Mouse (Mus musculus): ENCODE results near the gene Slc24a5. TPM values are rescaled to one million over a fixed set of nuclear protein-coding genes. Genes with fewer than 3 reads are reported as not detected.
A peak's percentile ranks its signal among the peaks of the same experiment; 100 is the strongest.

Slc24a5 gene
- total RNA-seq, 2 experiments from 2014 or later = not detected

DNA sequence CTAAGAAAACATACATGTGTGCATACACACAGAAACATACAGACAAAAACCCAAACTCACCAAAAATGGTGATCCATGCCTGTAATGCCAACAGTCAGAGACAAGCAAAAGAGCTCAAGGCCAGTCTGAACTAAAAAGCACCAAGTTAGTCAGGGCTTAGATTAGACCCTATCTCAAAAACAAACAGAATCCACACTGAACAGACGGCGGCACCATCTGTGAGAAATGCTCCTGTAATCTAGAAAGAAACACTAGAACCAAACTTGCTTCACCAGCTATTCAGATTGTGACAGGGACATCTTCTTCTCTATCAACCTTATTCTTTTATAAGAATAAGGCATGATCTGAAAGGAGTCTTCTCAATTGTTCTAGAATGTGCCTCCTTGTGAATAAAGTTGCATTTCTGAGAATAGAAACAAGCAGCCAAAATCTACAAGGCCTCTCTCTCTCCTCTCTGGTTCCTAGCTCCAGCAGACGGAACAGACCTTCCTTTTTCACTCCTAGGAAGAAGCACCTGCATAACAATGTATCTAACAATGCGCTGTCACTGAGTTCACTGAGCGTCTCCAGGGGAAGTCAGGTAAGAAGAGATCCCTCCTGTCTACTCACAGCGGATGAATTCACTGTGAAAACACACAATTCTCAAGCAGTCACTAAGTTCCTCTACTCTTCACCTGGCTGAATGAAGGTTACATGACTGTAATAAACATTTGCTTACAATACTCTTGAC lies 51.6 kb downstream of the Slc24a5 start:
- ATAC-seq (ENCODE audit: poor library complexity, severe bottlenecking) = no peak

DNA sequence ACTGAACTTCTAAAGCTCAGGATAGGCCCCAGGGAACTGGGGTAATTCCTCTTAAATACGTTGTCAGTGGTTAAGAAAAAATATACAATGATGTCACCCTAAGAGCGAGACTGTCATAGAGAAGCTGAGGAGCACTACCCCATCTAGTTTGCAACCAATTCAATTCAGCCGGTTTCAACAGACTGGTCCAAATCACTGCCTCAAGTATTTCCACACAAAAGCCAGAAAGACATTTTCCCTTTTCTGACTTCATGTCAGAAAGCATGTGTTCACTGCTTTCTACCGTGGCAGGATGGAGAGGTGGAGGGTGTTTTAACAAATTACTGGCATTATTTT lies 54.3 kb downstream of the Slc24a5 start:
- peak; percentile 31; the same call in 1 of the 2 replicates for ATAC-seq (ENCODE audit: poor library complexity, severe bottlenecking)

GRCm38 (mm10) chr2:125122624-125123476 lies 54.9 kb downstream of the Slc24a5 start:
- ATAC-seq (ENCODE audit: poor library complexity, severe bottlenecking) = peak; percentile 35

- ATAC-seq (ENCODE audit: poor library complexity, severe bottlenecking) = peak; percentile 93
Observed at GRCm38 (mm10) chr2:125123477-125123852, 55.5 kb downstream of the Slc24a5 start, which contains the start of gene Myef2. TSS of gene Myef2 (minus strand) at chr2:125123661.

DNA sequence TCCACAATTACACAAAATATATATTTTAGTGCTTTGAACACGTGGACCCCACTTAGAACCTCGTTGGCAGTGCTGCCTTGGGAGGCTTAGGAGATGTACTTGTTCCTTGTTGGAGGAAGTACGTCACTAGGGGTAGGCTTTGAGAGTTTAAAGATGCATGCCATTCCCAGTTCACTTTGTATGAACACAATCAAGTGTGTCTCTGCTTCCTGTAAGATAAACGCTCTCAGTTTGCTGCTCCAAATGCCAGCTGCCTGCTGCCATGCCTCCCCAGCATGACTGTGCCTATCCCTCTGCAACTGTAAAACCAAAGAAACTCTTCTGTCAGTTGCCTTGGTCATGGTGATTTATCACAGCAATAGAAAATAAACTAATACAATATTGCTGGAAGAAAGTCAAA lies 57.9 kb downstream of the Slc24a5 start:
- no peak for ATAC-seq (ENCODE audit: poor library complexity, severe bottlenecking)

GRCm38 (mm10) chr2:125126792-125127191 lies 58.9 kb downstream of the Slc24a5 start:
- no peak for ATAC-seq (ENCODE audit: poor library complexity, severe bottlenecking)

GRCm38 (mm10) chr2:125134113-125134512 lies 66.2 kb downstream of the Slc24a5 start:
- ATAC-seq (ENCODE audit: poor library complexity, severe bottlenecking) = no peak

GRCm38 (mm10) chr2:125135903-125136811 lies 68.2 kb downstream of the Slc24a5 start, which contains the start of gene Ctxn2:
TSS of gene Ctxn2 (plus strand) at chr2:125136692.
- peak; percentile 78 for ATAC-seq (ENCODE audit: poor library complexity, severe bottlenecking)

- ATAC-seq (ENCODE audit: poor library complexity, severe bottlenecking) = no peak
Observed at GRCm38 (mm10) chr2:125136846-125137245, 68.9 kb downstream of the Slc24a5 start.

Other genes starting within 250 kb of the Slc24a5 start
- gene Myef2, start 55.5 kb downstream of the Slc24a5 start, total RNA-seq (2015) = 18.5 and 20.6 TPM in 2 replicates
- gene Myef2, start 55.5 kb downstream of the Slc24a5 start, total RNA-seq (2017) = 40.0 and 41.0 TPM in 2 replicates
- not detected in 2 replicates for gene Ctxn2, start 68.6 kb downstream of the Slc24a5 start, total RNA-seq (2015)
- gene Ctxn2, start 68.6 kb downstream of the Slc24a5 start, total RNA-seq (2017) = not detected in 2 replicates
- not detected in 2 replicates for gene Slc12a1, start 84.4 kb downstream of the Slc24a5 start, total RNA-seq (2015)
- not detected in 2 replicates for gene Slc12a1, start 84.4 kb downstream of the Slc24a5 start, total RNA-seq (2017)
- gene Dut, start 179.1 kb downstream of the Slc24a5 start, total RNA-seq (2015) = 115 and 122 TPM in 2 replicates
- gene Dut, start 179.1 kb downstream of the Slc24a5 start, total RNA-seq (2017) = 75.5 and 82.5 TPM in 2 replicates

Measured in megakaryocyte, adult 5-6 weeks (primary cell).